Mouse (Mus musculus) lung, postnatal 25 days (tissue): Measurements from ENCODE around the gene Ctsf.
"Not testable (repeated sequence)": the region's sequence is repeated elsewhere in the genome, so short reads cannot be mapped to it uniquely, and the experiment has no call there.

ENCODE experiments used
- DNase-seq: peaks from one replicate; pipeline ENCODE4 v3.0.0; 2022; ENCODE audit warnings: low spot score

Ctsf gene

DNA sequence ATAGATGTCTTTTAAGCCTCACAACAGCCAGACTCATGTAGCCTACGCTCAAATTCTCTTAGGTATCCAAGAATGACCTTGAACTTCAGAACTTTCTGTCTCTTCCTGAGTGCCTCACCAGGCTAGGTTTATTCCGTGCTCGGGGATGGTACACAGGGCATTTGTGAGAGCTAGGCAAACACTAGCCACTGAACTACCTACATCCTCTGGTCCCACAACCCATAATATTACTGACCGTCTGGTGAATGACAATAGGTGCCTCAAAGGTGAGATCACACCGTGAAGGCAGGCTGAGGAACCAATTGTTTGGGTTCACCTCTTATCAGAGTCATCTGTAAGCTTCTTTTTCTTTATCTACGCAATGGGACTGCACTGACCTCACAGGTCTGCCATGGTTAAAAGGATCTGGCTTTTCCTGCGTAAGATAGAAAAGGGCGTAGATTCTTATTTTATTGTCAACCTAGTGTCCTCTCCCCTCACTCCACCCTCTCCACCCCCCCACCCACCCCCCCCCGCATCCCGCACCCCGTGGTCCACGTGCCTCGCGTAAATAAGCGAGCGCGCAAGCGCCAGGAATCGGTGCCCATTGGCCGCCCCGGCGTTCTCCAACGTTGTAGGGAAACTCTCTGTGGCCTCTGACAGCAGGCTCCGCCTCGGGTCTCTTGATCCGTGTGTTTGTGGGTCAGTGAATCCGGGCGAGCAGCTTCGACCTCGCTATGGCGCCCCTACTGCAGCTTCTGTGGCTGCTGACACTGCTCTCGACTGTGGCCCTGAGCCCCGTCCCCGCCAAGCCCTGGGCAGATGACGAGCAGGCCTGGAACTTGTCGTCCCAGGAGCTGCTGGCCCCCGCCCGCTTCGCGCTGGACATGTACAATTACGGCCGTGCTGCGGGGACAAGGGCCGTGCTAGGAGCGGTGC is at the start of gene Ctsf:
Gene Ctsf, plus strand, starts transcription at position 579 of the 918 bp plus-strand sequence.
- peak; percentile 85 for DNase-seq

DNA sequence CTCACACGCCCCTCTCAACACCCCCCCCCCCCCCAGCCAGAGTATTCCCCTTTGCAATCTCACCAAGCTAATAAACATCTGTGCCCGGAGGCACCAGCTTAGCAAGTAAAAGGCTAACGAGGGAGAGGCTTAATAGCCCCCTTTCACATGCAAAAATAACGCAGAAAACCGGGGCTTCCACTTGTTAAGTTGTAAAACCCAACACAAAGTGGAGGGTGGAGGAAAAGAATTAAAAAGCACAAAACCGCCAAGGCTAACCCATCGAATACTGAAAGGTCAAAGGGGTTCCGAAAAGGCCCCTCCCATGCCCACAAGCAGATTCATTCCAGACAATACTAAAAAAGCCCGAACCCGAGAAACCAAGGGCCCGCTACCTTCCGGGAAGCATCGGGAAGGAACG is 44.6 kb upstream of the Ctsf start:
- no peak for DNase-seq

DNA sequence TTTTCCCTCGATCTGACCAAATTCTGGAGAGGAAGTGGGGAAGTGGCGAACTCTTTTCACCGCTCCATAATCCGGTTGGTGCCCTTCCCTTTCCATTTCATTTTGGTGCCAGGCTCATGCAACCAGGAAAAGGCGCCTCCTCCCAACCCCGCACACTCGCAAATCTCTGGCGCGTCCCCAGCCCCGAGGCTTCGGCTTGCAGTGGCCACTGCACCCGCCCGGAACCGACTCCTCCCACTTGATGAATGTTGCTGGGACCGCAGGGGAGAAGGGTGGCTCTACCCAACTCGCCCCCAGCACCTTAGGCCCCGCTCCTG is 44.2 kb upstream of the Ctsf start:
- no peak for DNase-seq

- peak; percentile 99 for DNase-seq
These were observed 43.6 kb upstream of the Ctsf start, which contains the start of the genes Gm21992 and Rbm14 for GRCm38 (mm10) chr19:4811063-4811908. TSS of gene Gm21992 (minus strand) at chr19:4811612. TSS of gene Rbm14 (minus strand) at chr19:4811634.

GRCm38 (mm10) chr19:4811909-4812242 is 43.1 kb upstream of the Ctsf start:
- DNase-seq: no peak

DNA sequence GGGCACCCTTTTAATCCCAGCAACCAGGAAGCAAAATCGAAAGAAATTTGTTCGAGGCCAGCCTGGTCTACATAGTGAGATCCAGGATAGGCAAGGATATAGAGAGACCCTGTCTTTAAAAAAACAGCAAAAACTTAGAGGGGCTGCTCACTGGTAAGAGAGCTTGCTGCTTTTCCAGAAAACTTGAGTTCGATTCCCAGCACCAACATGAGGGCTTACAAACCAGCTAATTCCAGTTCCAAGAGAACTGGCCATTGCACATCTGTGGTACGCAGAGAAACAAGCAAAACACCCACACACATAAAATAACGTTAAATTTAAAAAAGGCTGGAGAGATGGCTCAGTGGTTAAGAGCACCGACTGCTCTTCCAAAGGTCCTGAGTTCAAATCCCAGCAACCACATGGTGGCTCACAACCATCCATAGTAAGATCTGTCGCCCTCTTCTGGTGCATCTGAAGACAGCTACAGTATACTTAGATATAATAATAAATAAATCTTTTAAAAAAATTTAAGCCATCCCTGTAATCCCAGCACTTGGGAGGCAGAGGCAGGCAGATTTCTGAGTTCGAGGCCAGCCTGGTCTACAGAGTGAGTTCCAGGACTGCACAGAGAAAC is 42.5 kb upstream of the Ctsf start:
- not testable (repeated sequence) for DNase-seq

DNA sequence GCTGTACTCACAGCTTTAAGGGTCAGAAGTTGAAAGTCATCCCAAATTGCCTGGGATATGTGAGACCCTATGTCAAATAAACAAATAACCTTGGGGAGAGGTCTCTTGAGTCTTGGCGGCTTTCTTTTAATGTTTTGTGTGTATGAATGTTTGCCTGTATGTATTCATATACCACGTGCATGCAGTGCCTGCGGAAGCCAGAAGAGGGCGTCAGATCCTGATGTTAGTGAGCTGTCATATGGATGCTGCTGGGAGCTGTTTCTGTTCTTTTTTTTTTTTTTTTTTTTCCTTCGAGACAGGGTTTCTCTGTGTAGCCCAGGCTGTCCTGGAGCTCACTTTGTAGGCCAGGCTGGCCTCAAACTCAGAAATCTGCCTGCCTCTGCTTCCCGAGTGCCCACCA is 41.9 kb upstream of the Ctsf start:
- no peak for DNase-seq

DNA sequence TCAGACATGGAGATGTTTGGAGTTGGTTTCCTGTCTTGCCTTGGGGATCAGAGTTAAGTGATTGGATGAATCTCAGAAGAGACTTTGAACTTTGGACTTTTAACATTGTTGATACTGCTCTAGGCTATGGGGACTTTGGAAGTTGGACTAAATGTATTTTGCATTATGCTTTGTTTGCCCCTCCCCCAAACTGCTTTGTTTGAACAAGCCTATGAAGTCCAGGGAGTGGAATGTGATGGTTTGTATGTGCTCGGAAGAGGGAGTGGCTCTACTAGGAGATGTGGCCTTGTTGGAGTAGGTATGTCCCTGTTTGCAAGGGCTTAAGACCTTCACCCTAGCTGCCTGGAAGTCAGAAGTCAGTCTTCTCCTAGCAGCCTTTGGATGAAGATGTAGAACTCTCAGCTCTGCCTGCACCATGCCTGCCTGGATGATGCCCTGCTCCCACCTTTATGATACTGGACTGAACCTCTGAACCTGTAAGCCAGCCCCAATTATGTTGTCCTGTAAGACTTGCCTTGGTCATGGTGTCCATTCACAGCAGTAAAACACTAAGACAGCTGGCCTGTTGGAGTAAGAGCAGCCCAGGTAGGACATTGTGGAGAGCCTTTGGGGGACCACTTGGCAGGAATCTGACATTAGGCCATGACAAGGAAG is 37.6 kb upstream of the Ctsf start:
- DNase-seq: no peak

DNA sequence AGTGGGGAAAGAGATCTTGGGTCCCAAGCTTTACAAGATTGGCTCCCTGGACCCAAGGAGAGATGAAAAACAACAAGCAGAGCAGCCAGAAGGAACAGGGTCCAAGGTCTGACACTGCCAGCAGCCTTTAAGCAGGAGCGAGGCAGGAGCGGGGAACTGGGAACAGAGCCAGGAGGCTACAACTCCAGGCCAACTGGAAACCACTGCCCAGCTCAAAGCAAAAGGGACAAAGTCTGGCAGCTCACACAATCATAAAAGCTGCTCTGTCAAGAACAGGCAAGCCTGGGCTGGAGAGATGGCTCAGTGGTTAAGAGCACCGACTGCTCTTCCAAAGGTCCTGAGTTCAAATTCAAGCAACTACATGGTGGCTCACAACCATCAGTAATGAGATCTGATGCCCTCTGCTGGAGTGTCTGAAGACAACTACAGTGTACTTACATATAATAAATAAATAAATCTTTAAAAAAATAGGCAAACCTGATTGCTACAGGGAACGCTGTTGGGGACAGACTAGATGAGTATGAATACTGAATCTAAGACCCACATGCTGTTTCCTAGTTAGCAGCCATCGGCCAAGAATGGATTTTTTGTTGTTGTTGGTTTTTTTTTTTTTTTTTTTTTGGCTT is 34.1 kb upstream of the Ctsf start:
- DNase-seq: peak; percentile 56

DNA sequence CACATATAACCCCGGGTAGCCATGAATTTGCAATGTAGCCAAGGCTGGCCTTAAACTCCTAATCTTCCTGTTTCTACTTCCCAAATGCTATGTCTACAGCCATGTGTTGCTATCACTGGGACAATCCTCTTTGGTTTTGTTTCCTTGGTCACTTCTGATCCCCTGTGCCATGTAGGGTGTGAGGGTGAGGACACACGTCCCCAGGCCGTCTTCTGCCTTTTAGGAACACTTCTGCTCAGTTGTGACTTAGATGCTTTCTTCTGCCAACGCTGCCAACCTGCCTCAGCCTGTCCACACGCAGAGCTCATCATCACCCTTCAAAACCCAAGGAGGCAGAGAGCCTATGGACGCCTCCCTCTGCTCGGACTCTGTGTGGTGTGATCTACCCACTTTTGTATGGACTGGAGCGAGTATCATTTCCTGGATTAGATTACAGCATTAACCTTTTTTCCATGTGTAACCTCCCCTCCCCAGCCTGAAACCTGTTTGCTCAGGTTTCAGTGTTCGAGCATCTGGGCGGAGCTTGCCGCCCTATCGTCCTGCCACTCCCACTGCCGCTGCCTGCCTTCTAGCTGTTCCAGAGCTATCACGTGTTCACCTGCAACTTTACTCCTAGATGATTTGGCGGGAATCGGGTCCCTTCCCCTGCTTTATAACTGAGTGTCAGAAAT is 26.4 kb upstream of the Ctsf start:
- peak; percentile 43 for DNase-seq

DNA sequence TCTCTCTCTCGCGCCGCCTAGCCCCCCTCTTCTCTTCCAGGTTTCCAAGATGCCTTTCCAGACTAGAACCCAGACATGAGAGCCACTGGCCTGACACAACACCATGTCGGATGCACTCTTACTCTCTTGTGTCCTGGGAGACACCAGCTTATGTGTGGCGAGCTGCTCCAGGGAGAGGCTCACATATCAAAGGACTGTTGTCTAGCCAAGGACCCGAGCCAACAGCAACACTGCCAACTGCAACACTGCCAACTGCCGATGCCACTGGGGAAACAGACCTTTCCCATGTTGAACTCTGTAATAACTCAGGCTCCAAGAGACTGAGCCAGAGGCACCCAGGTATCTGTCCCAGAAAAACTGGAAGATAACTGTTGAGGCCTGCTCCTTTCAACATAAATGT is 25.8 kb upstream of the Ctsf start:
- DNase-seq: no peak

GRCm38 (mm10) chr19:4833977-4834376 is 21.0 kb upstream of the Ctsf start:
- no peak for DNase-seq

DNA sequence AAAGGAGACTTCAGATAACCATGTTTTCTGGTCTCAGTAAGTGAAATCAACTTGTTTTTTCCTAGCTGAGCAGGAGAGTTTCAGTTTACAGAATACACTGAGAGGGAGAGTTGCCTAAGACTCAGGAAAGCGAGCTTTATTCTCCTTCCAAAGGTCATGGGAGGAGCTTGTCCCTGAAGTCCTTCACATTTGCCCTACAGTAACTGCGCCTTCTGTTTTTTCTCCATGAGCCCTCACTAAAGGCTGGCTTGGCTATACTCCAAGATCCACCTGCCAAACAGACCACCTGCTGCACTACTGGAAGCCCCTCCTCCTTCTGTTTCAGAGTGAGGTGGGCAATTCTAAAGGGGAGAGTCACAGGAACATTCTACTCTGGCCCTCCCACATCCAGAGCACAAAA is 18.8 kb upstream of the Ctsf start:
- no peak for DNase-seq

GRCm38 (mm10) chr19:4837049-4837448 is 17.9 kb upstream of the Ctsf start:
- no peak for DNase-seq

GRCm38 (mm10) chr19:4838526-4839140 is 16.3 kb upstream of the Ctsf start:
- DNase-seq: no peak

GRCm38 (mm10) chr19:4839149-4839548 is 15.8 kb upstream of the Ctsf start, which contains the start of the genes Ccs and Ccdc87:
TSS of gene Ccs (minus strand) at chr19:4839332.
TSS of gene Ccdc87 (plus strand) at chr19:4839366.
- DNase-seq: peak; percentile 98

- no peak for DNase-seq
These were observed 14.1 kb upstream of the Ctsf start for GRCm38 (mm10) chr19:4840848-4841247.

GRCm38 (mm10) chr19:4842611-4843010 is 12.3 kb upstream of the Ctsf start:
- DNase-seq: no peak

DNA sequence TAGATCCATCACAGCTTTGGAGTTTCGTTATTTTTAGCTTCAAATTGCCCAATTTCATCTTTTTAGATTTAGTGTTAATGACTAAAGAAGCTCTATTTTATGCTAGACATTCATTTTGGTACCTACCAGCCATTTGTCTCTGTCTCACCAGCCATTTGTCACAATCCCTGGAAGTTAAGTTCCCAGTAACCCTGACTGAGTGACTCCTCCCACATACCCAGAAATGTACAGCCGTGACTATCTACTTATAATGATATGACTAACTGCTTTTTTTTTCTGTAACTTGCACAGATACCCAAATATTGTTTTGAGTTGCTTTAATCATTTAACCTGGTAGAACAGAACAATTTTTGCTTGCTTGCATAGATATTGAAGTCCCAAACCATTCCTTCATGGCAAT is 9.1 kb upstream of the Ctsf start:
- DNase-seq: no peak

- DNase-seq: peak; percentile 52
These were observed 7.4 kb upstream of the Ctsf start for GRCm38 (mm10) chr19:4847490-4847889.

- DNase-seq: no peak
These were observed 5.1 kb upstream of the Ctsf start for GRCm38 (mm10) chr19:4849800-4850199.
